Mouse (Mus musculus) lung, postnatal 10 days (tissue): ENCODE data around the gene Hbp1.
A peak's percentile ranks its signal among the peaks of the same experiment; 100 is the strongest.

Experiments used
- DNase-seq: peaks from one replicate; pipeline ENCODE4 v3.0.0; 2021

Gene Hbp1

GRCm38 (mm10) chr12:31905696-31906551, 44.4 kb downstream of the Hbp1 start:
- no peak for DNase-seq

- DNase-seq: peak; percentile 25
Measured at GRCm38 (mm10) chr12:31900391-31900914, 49.9 kb downstream of the Hbp1 start.

GRCm38 (mm10) chr12:31897456-31897855, 52.9 kb downstream of the Hbp1 start:
- DNase-seq: no peak

- peak; percentile 24 for DNase-seq
Measured at GRCm38 (mm10) chr12:31896986-31897385, 53.3 kb downstream of the Hbp1 start.

- DNase-seq: no peak
Measured at GRCm38 (mm10) chr12:31896295-31896694, 54.0 kb downstream of the Hbp1 start.

- DNase-seq: peak; percentile 55
Measured at GRCm38 (mm10) chr12:31895888-31896287, 54.4 kb downstream of the Hbp1 start.

- no peak for DNase-seq
Measured at GRCm38 (mm10) chr12:31895095-31895734, 55.1 kb downstream of the Hbp1 start.

GRCm38 (mm10) chr12:31892771-31893170, 57.6 kb downstream of the Hbp1 start:
- DNase-seq: no peak

GRCm38 (mm10) chr12:31892079-31892478, 58.3 kb downstream of the Hbp1 start:
- DNase-seq: no peak

GRCm38 (mm10) chr12:31890685-31891084, 59.6 kb downstream of the Hbp1 start:
- no peak for DNase-seq

GRCm38 (mm10) chr12:31885844-31886606, 64.3 kb downstream of the Hbp1 start:
- no peak for DNase-seq

GRCm38 (mm10) chr12:31885084-31885483, 65.3 kb downstream of the Hbp1 start:
- no peak for DNase-seq

GRCm38 (mm10) chr12:31884365-31884764, 66.0 kb downstream of the Hbp1 start:
- DNase-seq: no peak

GRCm38 (mm10) chr12:31882736-31883135, 67.6 kb downstream of the Hbp1 start:
- DNase-seq: no peak

- no peak for DNase-seq
Measured at GRCm38 (mm10) chr12:31876775-31877174, 73.6 kb downstream of the Hbp1 start.
